Mouse (Mus musculus): ENCODE data around the gene Gm13420.

The Gm13420 gene

GRCm38 (mm10) chr2:29700898-29701297 lies 50.6 kb downstream of the Gm13420 start:
- no peak for DNase-seq

GRCm38 (mm10) chr2:29698421-29699290 lies 52.8 kb downstream of the Gm13420 start:
- no peak for DNase-seq

GRCm38 (mm10) chr2:29696207-29696800 lies 55.2 kb downstream of the Gm13420 start:
- no peak for DNase-seq

Measured in cerebellum, adult 9-10 months (tissue).